Mouse (Mus musculus): ENCODE data around the gene Mcemp1.

Gene Mcemp1

DNA sequence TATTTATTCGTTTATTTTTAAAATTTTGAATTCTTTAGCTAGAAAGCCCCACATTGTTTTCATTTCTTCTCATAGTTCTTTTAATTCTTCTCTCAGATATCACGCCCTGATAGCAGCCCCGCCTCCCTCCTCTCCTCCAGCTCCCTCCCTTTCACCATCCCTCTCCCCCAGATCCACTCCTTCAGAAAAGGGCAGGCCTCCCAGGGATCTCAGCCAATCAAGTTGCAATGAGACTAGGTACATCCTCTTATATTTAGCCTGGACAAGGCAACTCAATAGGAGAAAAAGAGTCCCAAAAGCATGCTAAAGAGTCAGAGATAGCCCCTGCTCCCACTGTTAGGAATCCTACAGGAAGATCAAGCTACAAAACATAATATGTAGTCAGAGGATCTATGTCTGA is 9.1 kb downstream of the Mcemp1 start:
- DNase-seq (ENCODE audit: low spot score), result no peak

DNA sequence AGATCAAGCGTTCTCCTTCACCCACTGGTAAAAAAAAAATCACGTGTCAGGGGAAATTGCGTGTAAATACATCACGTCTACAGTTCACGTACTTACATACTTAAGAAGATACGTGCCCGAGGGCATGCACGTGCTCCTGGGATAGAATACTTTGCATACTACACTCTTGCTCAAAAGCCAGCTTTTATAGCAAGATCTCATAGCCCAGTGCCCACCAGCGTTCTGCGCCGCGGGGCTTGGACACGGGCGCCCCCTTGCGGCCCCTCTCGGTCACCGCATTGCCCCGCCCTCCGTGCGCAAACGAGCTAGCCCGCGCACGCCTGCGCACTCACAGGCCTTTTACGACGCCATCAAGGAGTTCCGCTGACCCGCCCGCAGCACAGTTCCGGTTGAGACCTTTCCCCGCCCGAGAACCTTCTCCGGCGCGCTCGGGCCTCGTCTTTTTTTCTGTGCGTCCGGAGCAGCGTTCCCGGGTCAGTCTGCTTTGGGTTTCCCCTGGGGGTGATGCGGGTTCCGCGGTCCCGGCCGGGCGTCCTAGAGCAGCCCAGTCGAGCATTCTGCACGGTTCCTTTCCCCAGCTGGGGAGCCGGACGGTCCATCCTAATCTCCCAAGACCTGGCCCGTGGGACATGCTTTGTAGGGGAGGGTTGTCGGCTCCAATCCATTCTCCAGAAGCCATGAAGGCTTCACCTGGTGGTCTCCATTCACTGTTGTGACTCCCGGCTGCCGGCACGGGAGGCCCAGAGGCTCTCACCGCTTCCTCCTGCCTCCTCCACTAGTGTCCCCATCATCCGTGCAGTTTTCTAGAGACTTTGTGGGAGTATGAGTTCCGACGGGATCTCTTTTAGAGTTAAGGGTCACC is 10.8 kb downstream of the Mcemp1 start, which contains the start of gene Trappc5:
Gene Trappc5, plus strand, starts transcription at position 169 of the 862 bp plus-strand sequence.
- peak; percentile 95 for DNase-seq (ENCODE audit: low spot score)

- no peak for DNase-seq (ENCODE audit: low spot score)
Measured at GRCm38 (mm10) chr8:3676993-3677579, 11.5 kb downstream of the Mcemp1 start.

- no peak for DNase-seq (ENCODE audit: low spot score)
Measured at GRCm38 (mm10) chr8:3678831-3679230, 13.3 kb downstream of the Mcemp1 start.

DNA sequence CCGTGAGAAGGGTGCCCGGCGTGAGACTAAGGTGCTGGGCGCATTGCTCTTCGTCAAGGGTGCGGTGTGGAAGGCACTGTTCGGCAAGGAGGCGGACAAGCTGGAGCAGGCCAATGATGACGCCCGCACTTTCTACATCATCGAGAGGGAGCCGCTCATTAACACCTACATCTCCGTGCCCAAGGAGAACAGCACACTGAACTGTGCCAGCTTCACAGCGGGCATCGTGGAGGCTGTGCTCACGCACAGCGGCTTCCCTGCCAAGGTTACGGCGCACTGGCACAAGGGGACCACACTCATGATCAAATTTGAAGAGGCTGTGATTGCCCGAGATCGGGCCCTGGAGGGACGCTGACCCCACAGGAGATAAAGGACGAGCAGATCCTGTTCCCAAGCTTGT is 13.7 kb downstream of the Mcemp1 start:
- DNase-seq (ENCODE audit: low spot score), result peak; percentile 42

DNA sequence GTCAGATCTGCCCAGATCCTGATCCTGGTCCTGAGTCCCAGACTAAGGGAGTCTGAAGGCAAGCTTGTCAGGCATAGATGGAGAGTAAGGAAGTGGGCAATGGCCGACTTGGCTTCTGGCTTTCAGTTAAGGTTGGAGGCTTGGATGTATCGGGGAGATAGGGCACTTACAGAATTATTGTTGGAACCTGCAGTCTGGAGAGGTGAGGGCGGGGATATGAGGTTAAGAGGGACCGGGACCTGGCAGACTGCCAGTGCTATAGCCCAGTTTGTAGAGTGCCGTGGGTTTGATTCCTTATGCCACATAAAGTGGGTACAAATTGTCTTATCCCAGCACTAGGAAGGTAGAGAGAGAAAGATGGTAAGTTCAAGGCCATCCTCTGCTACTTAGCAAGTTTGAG is 14.1 kb downstream of the Mcemp1 start:
- peak; percentile 42 for DNase-seq (ENCODE audit: low spot score)

GRCm38 (mm10) chr8:3682435-3682834 is 16.9 kb downstream of the Mcemp1 start:
- peak; percentile 32 for DNase-seq (ENCODE audit: low spot score)

GRCm38 (mm10) chr8:3683408-3684176 is 18.0 kb downstream of the Mcemp1 start:
- DNase-seq (ENCODE audit: low spot score), result peak; percentile 46

DNA sequence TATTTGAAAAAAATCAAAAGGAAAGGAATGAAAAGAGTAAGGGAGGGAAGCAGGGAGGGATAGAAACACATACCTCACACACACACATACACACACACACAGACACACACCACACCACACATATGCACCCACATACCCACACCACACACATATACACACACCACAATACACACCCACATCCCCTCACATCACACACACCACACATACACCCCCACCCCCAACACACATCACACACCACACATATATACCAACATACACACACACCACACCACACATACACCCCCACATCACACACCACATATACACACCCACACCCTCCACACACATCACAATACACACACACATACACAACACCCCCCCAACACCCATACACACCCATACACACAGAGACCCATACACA is 19.0 kb downstream of the Mcemp1 start:
- peak; percentile 33 for DNase-seq (ENCODE audit: low spot score)

DNA sequence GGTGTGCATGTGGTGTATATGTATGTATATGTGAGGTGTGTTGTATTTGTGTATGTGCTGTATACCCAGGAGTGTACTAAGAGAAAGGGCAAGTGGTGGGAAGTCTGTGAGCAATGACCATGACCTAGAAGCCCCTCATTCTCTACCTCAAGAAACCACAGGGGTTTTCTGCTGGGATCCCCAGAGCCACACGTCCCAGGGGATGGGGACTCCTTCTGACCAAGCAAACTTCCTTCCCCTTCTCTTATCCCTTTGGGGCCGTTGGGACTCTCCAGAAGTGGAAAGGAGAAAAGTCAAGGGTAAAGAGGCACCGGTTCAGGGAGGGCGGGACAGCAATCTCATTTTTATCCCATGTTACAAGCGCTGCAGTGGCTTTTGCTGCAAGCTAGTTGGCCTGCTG is 19.9 kb downstream of the Mcemp1 start:
- DNase-seq (ENCODE audit: low spot score), result peak; percentile 29

DNA sequence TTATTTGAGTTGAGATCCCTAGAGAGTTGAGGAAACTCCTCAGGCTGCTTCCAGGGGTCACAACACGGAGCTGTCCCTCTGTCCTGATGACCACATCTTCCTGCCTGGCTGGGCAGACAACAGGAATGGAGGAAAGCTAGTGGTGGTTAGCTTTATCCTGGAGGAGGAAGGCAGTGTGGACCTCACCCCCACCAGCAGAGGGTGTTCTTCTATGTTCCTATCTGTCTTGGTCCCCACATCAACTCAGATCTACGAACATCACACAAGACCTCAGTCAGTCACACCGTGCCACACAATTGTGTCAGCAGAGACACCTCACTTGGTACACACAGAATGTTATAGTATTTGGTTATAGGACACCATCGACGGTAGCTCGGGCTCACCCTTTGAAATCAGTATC is 22.0 kb downstream of the Mcemp1 start:
- peak; percentile 25 for DNase-seq (ENCODE audit: low spot score)

GRCm38 (mm10) chr8:3690774-3691173 is 25.2 kb downstream of the Mcemp1 start:
- peak; percentile 42 for DNase-seq (ENCODE audit: low spot score)

GRCm38 (mm10) chr8:3694121-3694520 is 28.6 kb downstream of the Mcemp1 start, which contains the start of gene Fcer2a:
Gene Fcer2a, minus strand, starts transcription at chr8:3694175.
- DNase-seq (ENCODE audit: low spot score), result peak; percentile 13

GRCm38 (mm10) chr8:3701491-3701890 is 35.9 kb downstream of the Mcemp1 start:
- no peak for DNase-seq (ENCODE audit: low spot score)

DNA sequence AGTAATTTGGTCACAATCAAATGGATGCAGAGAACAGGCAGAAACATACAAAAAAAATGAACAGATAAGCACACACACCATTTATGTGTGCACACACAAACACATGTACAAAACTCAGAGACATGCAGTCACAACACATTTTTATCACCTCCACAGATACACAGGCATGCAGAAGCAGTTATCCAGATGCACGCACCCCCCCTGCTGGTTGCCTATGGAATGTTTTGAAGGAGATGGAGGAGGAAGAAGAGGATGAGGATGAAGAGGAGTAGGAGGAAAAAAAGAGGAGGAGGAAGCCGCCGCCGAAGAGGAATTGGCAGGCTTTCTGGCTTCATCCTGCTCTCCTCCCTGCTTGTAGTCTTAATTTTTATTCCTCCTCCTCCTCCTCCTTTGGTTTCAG is 40.2 kb downstream of the Mcemp1 start:
- DNase-seq (ENCODE audit: low spot score), result peak; percentile 39

- DNase-seq (ENCODE audit: low spot score), result no peak
Measured at GRCm38 (mm10) chr8:3707611-3708010, 42.1 kb downstream of the Mcemp1 start.

DNA sequence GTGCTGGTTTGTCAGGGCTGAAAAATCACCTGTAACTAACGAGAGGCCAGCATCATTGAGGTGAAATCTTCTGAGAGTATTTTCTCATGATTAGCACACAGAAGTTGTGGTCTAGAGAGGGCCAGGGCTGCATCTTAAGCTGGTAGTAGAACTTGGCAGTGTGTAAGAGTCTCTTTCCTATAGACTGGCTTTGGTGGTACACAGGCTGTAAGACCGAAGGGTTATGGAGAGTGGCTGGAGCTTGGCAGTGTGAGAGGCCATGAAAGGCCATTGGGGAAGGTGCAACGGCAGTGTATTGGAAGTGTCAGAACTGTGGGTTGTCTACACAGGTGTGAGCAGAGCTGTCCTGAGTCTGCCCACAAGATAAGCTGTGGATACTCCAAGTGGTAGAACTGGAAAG is 44.8 kb downstream of the Mcemp1 start:
- DNase-seq (ENCODE audit: low spot score), result no peak

- no peak for DNase-seq (ENCODE audit: low spot score)
Measured at GRCm38 (mm10) chr8:3711646-3712045, 46.1 kb downstream of the Mcemp1 start.

- no peak for DNase-seq (ENCODE audit: low spot score)
Measured at GRCm38 (mm10) chr8:3717321-3717954, 51.9 kb downstream of the Mcemp1 start.

DNA sequence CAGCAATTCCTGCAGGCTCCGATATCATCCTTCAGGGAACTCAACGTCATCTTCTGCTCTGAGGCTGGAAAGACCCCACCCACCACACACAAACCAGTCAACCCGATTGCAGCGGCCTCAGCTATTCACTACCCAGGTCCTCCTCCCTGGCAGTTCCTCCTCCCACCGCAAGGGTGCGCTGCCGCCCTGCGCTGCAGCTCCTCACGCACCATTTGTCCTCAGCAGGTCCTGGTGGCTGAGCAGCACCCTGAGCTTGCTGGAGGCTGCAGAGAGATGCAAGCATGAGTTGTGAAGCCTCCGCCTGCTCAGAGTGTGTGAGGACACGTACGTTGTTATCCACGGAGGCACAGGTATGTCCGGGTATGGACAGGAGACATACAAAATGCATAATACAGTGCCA is 53.0 kb downstream of the Mcemp1 start:
- peak; percentile 81 for DNase-seq (ENCODE audit: low spot score)
